Mouse (Mus musculus): ENCODE data around the gene Sh3rf1. TPM values are rescaled to one million over a fixed set of nuclear protein-coding genes. Genes with fewer than 3 reads are reported as not detected.

Gene Sh3rf1
- polyA plus RNA-seq, 1 experiment from 2014 or later: 6.5 TPM

GRCm38 (mm10) chr8:61241229-61241628 lies 17.6 kb downstream of the Sh3rf1 start:
- Histone ChIP-seq H3K27me3 (replicated peaks) (peaks cover 9% of the 10 kb centered on the region; the same call in 1 of the 2 replicates), H3K9ac (no peak overlapping the region), H3K4me3 (no peak overlapping the region), H3K36me3 (peaks cover 9% of the 10 kb centered on the region; the same call in 1 of the 2 replicates), H3K4me2 (no peak overlapping the region), H3K27ac (ENCODE audit: poor library complexity, severe bottlenecking) (no peak overlapping the region), H3K9me3 (replicated peaks) (no peaks in the 10 kb centered on the region; the same call in 1 of the 2 replicates), H3K4me1 (replicated peaks) (peaks cover 11% of the 10 kb centered on the region)
- 78% methylated on average over 8 of the region's 8 CpGs for WGBS
- ATAC-seq (ENCODE audit: insufficient number of reproducible peaks, low FRiP score): no peak

DNA sequence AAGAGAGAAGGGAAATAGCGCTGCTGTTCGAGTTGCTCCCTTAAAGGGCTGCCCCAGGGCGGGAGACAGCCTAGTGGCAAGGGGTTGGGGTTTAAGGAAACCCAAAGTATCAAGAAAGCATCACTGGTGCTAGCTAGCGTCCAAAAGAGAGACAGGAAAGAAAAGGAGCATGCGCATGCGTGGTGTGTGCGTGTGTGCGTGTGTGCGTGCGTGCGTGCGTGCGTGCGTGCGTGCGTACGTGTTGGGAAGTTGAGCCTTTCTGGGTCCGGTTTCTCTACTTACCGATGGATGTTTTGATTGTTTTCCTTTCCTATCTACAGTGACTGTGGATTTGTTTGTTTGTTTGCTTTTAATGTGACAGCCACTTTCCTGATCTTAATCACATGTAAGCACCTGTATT lies 19.2 kb downstream of the Sh3rf1 start:
- 94% methylated on average over 19 of the region's 19 CpGs for WGBS
- Histone ChIP-seq H3K9me3 (replicated peaks) (no peaks in the 10 kb centered on the region; the same call in 1 of the 2 replicates), H3K36me3 (peaks cover 9% of the 10 kb centered on the region; the same call in 1 of the 2 replicates), H3K4me3 (no peak overlapping the region), H3K4me2 (no peak overlapping the region), H3K9ac (no peak overlapping the region), H3K27ac (ENCODE audit: poor library complexity, severe bottlenecking) (no peak overlapping the region), H3K27me3 (replicated peaks) (peaks cover 6% of the 10 kb centered on the region; the same call in 1 of the 2 replicates), H3K4me1 (replicated peaks) (peaks cover 9% of the 10 kb centered on the region)
- ATAC-seq (ENCODE audit: insufficient number of reproducible peaks, low FRiP score): no peak

- Histone ChIP-seq H3K27me3 (replicated peaks) (peaks cover under 1% of the 10 kb centered on the region; the same call in 1 of the 2 replicates), H3K4me3 (no peak overlapping the region), H3K36me3 (peaks cover 9% of the 10 kb centered on the region; the same call in 1 of the 2 replicates), H3K9ac (no peak overlapping the region), H3K27ac (ENCODE audit: poor library complexity, severe bottlenecking) (peak overlapping the region; percentile 23; the same call in 1 of the 2 replicates), H3K9me3 (replicated peaks) (no peaks in the 10 kb centered on the region; the same call in 1 of the 2 replicates), H3K4me2 (no peak overlapping the region), H3K4me1 (replicated peaks) (peaks cover 15% of the 10 kb centered on the region)
- ATAC-seq (ENCODE audit: insufficient number of reproducible peaks, low FRiP score): no peak
- 78% methylated on average over 5 of the region's 5 CpGs for WGBS
These were observed 19.8 kb downstream of the Sh3rf1 start for GRCm38 (mm10) chr8:61243491-61243890.

GRCm38 (mm10) chr8:61244157-61244556 lies 20.5 kb downstream of the Sh3rf1 start:
- Histone ChIP-seq H3K4me3 (no peak overlapping the region), H3K9ac (no peak overlapping the region), H3K27ac (ENCODE audit: poor library complexity, severe bottlenecking) (no peak overlapping the region), H3K27me3 (replicated peaks) (no peaks in the 10 kb centered on the region; the same call in 1 of the 2 replicates), H3K9me3 (replicated peaks) (peaks cover 5% of the 10 kb centered on the region; the same call in 1 of the 2 replicates), H3K36me3 (peaks cover 9% of the 10 kb centered on the region; the same call in 1 of the 2 replicates), H3K4me2 (no peak overlapping the region), H3K4me1 (replicated peaks) (peaks cover 15% of the 10 kb centered on the region)
- 94% methylated on average over 7 of the region's 7 CpGs for WGBS
- no peak for ATAC-seq (ENCODE audit: insufficient number of reproducible peaks, low FRiP score)

DNA sequence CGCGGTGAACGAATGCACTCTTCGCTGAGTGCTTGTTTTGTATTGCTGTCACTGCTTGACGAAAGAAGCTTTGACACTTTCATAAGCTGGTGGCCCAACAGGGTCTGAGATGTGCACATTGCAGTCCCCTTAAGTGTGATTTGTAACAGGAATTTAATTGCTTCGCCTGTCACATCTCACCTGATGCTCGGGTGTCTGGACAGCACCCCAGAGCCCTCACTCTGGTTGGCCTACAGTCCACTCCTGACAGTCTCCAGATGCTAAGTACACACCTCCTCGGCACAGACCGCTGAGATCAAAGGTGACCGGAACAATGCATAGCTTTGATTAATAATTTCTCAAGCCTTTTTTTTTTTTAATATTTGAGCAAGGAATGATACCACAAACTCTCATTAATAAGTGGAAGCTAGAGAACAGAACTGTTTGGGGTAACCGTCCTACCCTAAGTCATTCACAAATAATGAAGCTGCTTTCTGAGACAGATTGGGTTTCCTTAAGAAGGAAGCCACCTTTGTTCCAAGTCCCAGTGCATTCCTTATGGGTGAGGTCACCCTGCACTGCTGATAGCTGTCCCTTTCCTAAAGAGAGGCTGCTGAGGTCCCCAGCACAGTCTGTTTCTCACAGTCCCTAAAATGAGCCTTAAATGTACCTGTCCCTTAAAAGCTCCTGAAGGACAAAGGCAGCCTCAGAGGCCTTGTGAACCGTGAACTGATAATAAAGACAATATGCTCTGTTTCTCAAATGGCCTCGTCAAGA lies 23.8 kb downstream of the Sh3rf1 start:
- 57% methylated on average over 13 of the region's 13 CpGs for WGBS
- H3K4me2 ChIP-seq: peak overlapping the region; percentile 12; the same call in 1 of the 2 replicates

GRCm38 (mm10) chr8:61249511-61249910 lies 25.8 kb downstream of the Sh3rf1 start:
- Histone ChIP-seq H3K27ac (ENCODE audit: poor library complexity, severe bottlenecking) (no peak overlapping the region), H3K4me1 (replicated peaks) (peaks cover 21% of the 10 kb centered on the region), H3K4me2 (no peak overlapping the region), H3K4me3 (no peak overlapping the region), H3K9ac (no peak overlapping the region), H3K36me3 (0 out of 2 replicates have a peak, but pooled peaks cover 11% of the 10 kb centered on the region), H3K27me3 (replicated peaks) (no peaks in the 10 kb centered on the region), H3K9me3 (replicated peaks) (peaks cover 10% of the 10 kb centered on the region)
- ATAC-seq (ENCODE audit: insufficient number of reproducible peaks, low FRiP score): no peak
- 89% methylated on average over 4 of the region's 4 CpGs for WGBS

More for the DNA sequence above, 23.8 kb downstream of the Sh3rf1 start:
- Histone ChIP-seq H3K4me3 (no peak overlapping the region), H3K27me3 (replicated peaks) (no peaks in the 10 kb centered on the region), H3K27ac (ENCODE audit: poor library complexity, severe bottlenecking) (peak overlapping the region; percentile 16; the same call in 1 of the 2 replicates), H3K9me3 (replicated peaks) (peaks cover 10% of the 10 kb centered on the region), H3K4me1 (replicated peaks) (peaks cover 15% of the 10 kb centered on the region), H3K9ac (no peak overlapping the region), H3K36me3 (0 out of 2 replicates have a peak, but pooled peaks cover 13% of the 10 kb centered on the region)
- ATAC-seq (ENCODE audit: insufficient number of reproducible peaks, low FRiP score): peak; percentile 55; the same call in 1 of the 2 replicates

GRCm38 (mm10) chr8:61254196-61254595 lies 30.5 kb downstream of the Sh3rf1 start:
- H3K27ac ChIP-seq (ENCODE audit: poor library complexity, severe bottlenecking): no peak overlapping the region
- peaks cover 5% of the 10 kb centered on the region for H3K9me3 ChIP-seq (replicated peaks)
- H3K27me3 ChIP-seq (replicated peaks): no peaks in the 10 kb centered on the region
- WGBS: 59% methylated on average over 5 of the region's 5 CpGs
- no peak overlapping the region for H3K9ac ChIP-seq
- no peak for ATAC-seq (ENCODE audit: insufficient number of reproducible peaks, low FRiP score)
- H3K4me1 ChIP-seq (replicated peaks): peaks cover 18% of the 10 kb centered on the region
- no peak overlapping the region for H3K4me2 ChIP-seq
- H3K4me3 ChIP-seq: no peak overlapping the region
- H3K36me3 ChIP-seq: 0 out of 2 replicates have a peak, but pooled peaks cover 8% of the 10 kb centered on the region

GRCm38 (mm10) chr8:61258828-61259227 lies 35.2 kb downstream of the Sh3rf1 start:
- Histone ChIP-seq H3K4me1 (replicated peaks) (peaks cover 14% of the 10 kb centered on the region), H3K9ac (no peak overlapping the region), H3K4me2 (no peak overlapping the region), H3K27me3 (replicated peaks) (no peaks in the 10 kb centered on the region), H3K9me3 (replicated peaks) (no peaks in the 10 kb centered on the region), H3K36me3 (no peaks in the 10 kb centered on the region), H3K4me3 (no peak overlapping the region), H3K27ac (ENCODE audit: poor library complexity, severe bottlenecking) (no peak overlapping the region)
- 55% methylated on average over 9 of the region's 9 CpGs for WGBS
- peak; percentile 57; the same call in 1 of the 2 replicates for ATAC-seq (ENCODE audit: insufficient number of reproducible peaks, low FRiP score)

DNA sequence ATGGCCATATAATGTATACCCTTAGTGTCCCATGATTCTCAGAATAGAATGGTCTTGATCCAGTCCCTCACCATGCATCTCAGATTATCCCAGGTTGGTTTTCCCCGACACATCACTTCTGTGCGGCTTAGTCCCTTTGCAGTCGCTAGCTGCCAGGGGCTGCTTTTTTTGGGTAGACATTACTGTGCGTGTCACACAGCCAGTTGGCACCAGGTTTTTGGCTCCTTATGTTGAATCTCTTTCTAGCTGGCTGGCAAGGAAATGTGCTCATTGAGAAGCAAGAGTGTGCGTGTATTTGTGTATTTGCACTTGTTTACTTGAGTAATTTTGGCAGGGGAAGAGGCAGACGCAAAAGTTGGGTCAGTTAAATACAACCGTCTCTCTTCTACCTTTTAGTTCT lies 35.9 kb downstream of the Sh3rf1 start:
- 87% methylated on average over 7 of the region's 7 CpGs for WGBS
- Histone ChIP-seq H3K27me3 (replicated peaks) (no peaks in the 10 kb centered on the region), H3K36me3 (no peaks in the 10 kb centered on the region), H3K4me2 (no peak overlapping the region), H3K9me3 (replicated peaks) (no peaks in the 10 kb centered on the region), H3K4me1 (replicated peaks) (peaks cover 11% of the 10 kb centered on the region), H3K4me3 (no peak overlapping the region), H3K9ac (no peak overlapping the region), H3K27ac (ENCODE audit: poor library complexity, severe bottlenecking) (no peak overlapping the region)
- no peak for ATAC-seq (ENCODE audit: insufficient number of reproducible peaks, low FRiP score)

GRCm38 (mm10) chr8:61260530-61260929 lies 36.9 kb downstream of the Sh3rf1 start:
- Histone ChIP-seq H3K27me3 (replicated peaks) (no peaks in the 10 kb centered on the region), H3K9ac (no peak overlapping the region), H3K36me3 (no peaks in the 10 kb centered on the region), H3K27ac (ENCODE audit: poor library complexity, severe bottlenecking) (no peak overlapping the region), H3K4me1 (replicated peaks) (peaks cover 13% of the 10 kb centered on the region), H3K9me3 (replicated peaks) (no peaks in the 10 kb centered on the region), H3K4me2 (no peak overlapping the region), H3K4me3 (no peak overlapping the region)
- 87% methylated on average over 7 of the region's 7 CpGs for WGBS
- no peak for ATAC-seq (ENCODE audit: insufficient number of reproducible peaks, low FRiP score)

- H3K27ac ChIP-seq (ENCODE audit: poor library complexity, severe bottlenecking): no peak overlapping the region
- no peaks in the 10 kb centered on the region for H3K9me3 ChIP-seq (replicated peaks)
- H3K4me3 ChIP-seq: no peak overlapping the region
- peaks cover 12% of the 10 kb centered on the region for H3K4me1 ChIP-seq (replicated peaks)
- 75% methylated on average over 4 of the region's 4 CpGs for WGBS
- no peak for ATAC-seq (ENCODE audit: insufficient number of reproducible peaks, low FRiP score)
- no peaks in the 10 kb centered on the region for H3K36me3 ChIP-seq
- no peak overlapping the region for H3K4me2 ChIP-seq
- no peaks in the 10 kb centered on the region for H3K27me3 ChIP-seq (replicated peaks)
- no peak overlapping the region for H3K9ac ChIP-seq
These were observed 37.7 kb downstream of the Sh3rf1 start for GRCm38 (mm10) chr8:61261374-61261773.
